Mouse (Mus musculus): Measurements from ENCODE around the gene Gm37240. TPM values are rescaled to one million over a fixed set of nuclear protein-coding genes. Genes with fewer than 3 reads are reported as not detected.

Gene Gm37240
- polyA plus RNA-seq, 1 experiment: 0.91 TPM

- no peaks in the 10 kb centered on the region for H3K27me3 ChIP-seq (ENCODE audit: control insufficient read depth, insufficient read depth, low read length, poor library complexity, severe bottlenecking)
- no peaks in the 10 kb centered on the region for H3K4me1 ChIP-seq (ENCODE audit: control insufficient read depth, insufficient read depth, low read length)
- no peaks in the 10 kb centered on the region for H3K9me3 ChIP-seq (replicated peaks; ENCODE audit: control insufficient read depth, insufficient read depth, low read length, poor library complexity, severe bottlenecking)
- no peak overlapping the region for H3K4me3 ChIP-seq (ENCODE audit: low read depth, low read length)
- H3K27ac ChIP-seq (ENCODE audit: insufficient read depth, low read length): no peak overlapping the region
- no peaks in the 10 kb centered on the region for H3K36me3 ChIP-seq (ENCODE audit: control insufficient read depth, insufficient read depth, low read length, poor library complexity, severe bottlenecking)
- no peak overlapping the region for H3K9ac ChIP-seq (ENCODE audit: low read depth, poor library complexity, severe bottlenecking)
- TF ChIP-seq POLR2A (IDR thresholded peaks at IDR 0.05; ENCODE audit: insufficient read depth, low read length) (no peak), CTCF (IDR thresholded peaks at IDR 0.05; ENCODE audit: low read depth, low read length) (no peak), EP300 (IDR thresholded peaks at IDR 0.05; ENCODE audit: insufficient read depth, low read depth, low read length) (no peak)
These were observed 1199.1 kb downstream of the Gm37240 start for GRCm38 (mm10) chr3:84688176-84688575.

DNA sequence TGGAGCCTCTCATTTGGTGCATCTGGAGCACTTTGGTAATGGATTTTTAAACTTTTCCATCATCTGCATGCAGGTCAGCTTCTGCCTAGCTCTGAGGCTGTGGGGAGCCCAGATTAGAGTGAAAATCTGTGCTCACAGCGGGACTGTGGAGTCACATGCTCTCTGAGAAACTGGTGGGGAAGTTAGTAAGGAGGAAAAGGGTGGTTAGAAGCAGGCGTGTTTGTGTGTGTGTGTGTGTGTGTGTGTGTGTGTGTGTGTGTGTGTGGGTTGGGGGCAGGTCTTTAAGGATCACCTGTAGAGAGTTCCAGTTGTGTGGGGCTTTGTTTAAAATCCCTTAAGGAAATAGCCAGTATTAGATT, 1199.9 kb downstream of the Gm37240 start:
- Histone ChIP-seq H3K36me3 (ENCODE audit: control insufficient read depth, insufficient read depth, low read length, poor library complexity, severe bottlenecking) (no peaks in the 10 kb centered on the region), H3K9ac (ENCODE audit: low read depth, poor library complexity, severe bottlenecking) (no peak overlapping the region), H3K27ac (ENCODE audit: insufficient read depth, low read length) (no peak overlapping the region), H3K27me3 (ENCODE audit: control insufficient read depth, insufficient read depth, low read length, poor library complexity, severe bottlenecking) (no peaks in the 10 kb centered on the region), H3K9me3 (replicated peaks; ENCODE audit: control insufficient read depth, insufficient read depth, low read length, poor library complexity, severe bottlenecking) (no peaks in the 10 kb centered on the region), H3K4me3 (ENCODE audit: low read depth, low read length) (no peak overlapping the region), H3K4me1 (ENCODE audit: control insufficient read depth, insufficient read depth, low read length) (no peaks in the 10 kb centered on the region)
- TF ChIP-seq CTCF (IDR thresholded peaks at IDR 0.05; ENCODE audit: low read depth, low read length) (no peak), EP300 (IDR thresholded peaks at IDR 0.05; ENCODE audit: insufficient read depth, low read depth, low read length) (no peak), POLR2A (IDR thresholded peaks at IDR 0.05; ENCODE audit: insufficient read depth, low read length) (no peak)

- Histone ChIP-seq H3K9ac (ENCODE audit: low read depth, poor library complexity, severe bottlenecking) (no peak overlapping the region), H3K27ac (ENCODE audit: insufficient read depth, low read length) (no peak overlapping the region), H3K27me3 (ENCODE audit: control insufficient read depth, insufficient read depth, low read length, poor library complexity, severe bottlenecking) (no peaks in the 10 kb centered on the region), H3K9me3 (replicated peaks; ENCODE audit: control insufficient read depth, insufficient read depth, low read length, poor library complexity, severe bottlenecking) (no peaks in the 10 kb centered on the region), H3K4me1 (ENCODE audit: control insufficient read depth, insufficient read depth, low read length) (no peaks in the 10 kb centered on the region), H3K4me3 (ENCODE audit: low read depth, low read length) (no peak overlapping the region), H3K36me3 (ENCODE audit: control insufficient read depth, insufficient read depth, low read length, poor library complexity, severe bottlenecking) (no peaks in the 10 kb centered on the region)
- TF ChIP-seq POLR2A (IDR thresholded peaks at IDR 0.05; ENCODE audit: insufficient read depth, low read length) (no peak), EP300 (IDR thresholded peaks at IDR 0.05; ENCODE audit: insufficient read depth, low read depth, low read length) (no peak), CTCF (IDR thresholded peaks at IDR 0.05; ENCODE audit: low read depth, low read length) (no peak)
These were observed 1200.4 kb downstream of the Gm37240 start for GRCm38 (mm10) chr3:84686799-84687487.

DNA sequence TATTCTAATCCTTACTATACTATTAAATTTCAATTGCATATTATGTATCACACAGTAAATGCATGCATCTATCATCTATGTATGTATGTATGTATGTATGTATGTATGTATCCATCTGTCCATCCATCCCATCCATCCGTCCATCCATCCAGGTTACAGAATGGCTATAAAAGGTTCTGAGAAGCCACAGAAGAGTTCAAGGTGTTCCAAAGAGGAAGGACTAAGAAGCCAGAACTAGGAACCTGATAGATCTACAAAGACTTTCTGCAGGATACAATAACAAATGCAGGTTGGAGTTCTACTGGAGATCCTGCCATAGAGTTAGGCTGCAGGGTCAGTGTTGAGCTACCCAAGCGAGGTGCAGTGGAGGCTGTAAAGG, 1201.0 kb downstream of the Gm37240 start:
- H3K27ac ChIP-seq (ENCODE audit: insufficient read depth, low read length): no peak overlapping the region
- no peaks in the 10 kb centered on the region for H3K4me1 ChIP-seq (ENCODE audit: control insufficient read depth, insufficient read depth, low read length)
- no peaks in the 10 kb centered on the region for H3K9me3 ChIP-seq (replicated peaks; ENCODE audit: control insufficient read depth, insufficient read depth, low read length, poor library complexity, severe bottlenecking)
- no peak overlapping the region for H3K4me3 ChIP-seq (ENCODE audit: low read depth, low read length)
- H3K9ac ChIP-seq (ENCODE audit: low read depth, poor library complexity, severe bottlenecking): no peak overlapping the region
- TF ChIP-seq POLR2A (IDR thresholded peaks at IDR 0.05; ENCODE audit: insufficient read depth, low read length) (no peak), CTCF (IDR thresholded peaks at IDR 0.05; ENCODE audit: low read depth, low read length) (no peak), EP300 (IDR thresholded peaks at IDR 0.05; ENCODE audit: insufficient read depth, low read depth, low read length) (no peak)
- no peaks in the 10 kb centered on the region for H3K27me3 ChIP-seq (ENCODE audit: control insufficient read depth, insufficient read depth, low read length, poor library complexity, severe bottlenecking)
- no peaks in the 10 kb centered on the region for H3K36me3 ChIP-seq (ENCODE audit: control insufficient read depth, insufficient read depth, low read length, poor library complexity, severe bottlenecking)

GRCm38 (mm10) chr3:84685662-84686293, 1201.5 kb downstream of the Gm37240 start:
- Histone ChIP-seq H3K9ac (ENCODE audit: low read depth, poor library complexity, severe bottlenecking) (no peak overlapping the region), H3K4me1 (ENCODE audit: control insufficient read depth, insufficient read depth, low read length) (no peaks in the 10 kb centered on the region), H3K36me3 (ENCODE audit: control insufficient read depth, insufficient read depth, low read length, poor library complexity, severe bottlenecking) (no peaks in the 10 kb centered on the region), H3K4me3 (ENCODE audit: low read depth, low read length) (no peak overlapping the region), H3K9me3 (replicated peaks; ENCODE audit: control insufficient read depth, insufficient read depth, low read length, poor library complexity, severe bottlenecking) (no peaks in the 10 kb centered on the region), H3K27me3 (ENCODE audit: control insufficient read depth, insufficient read depth, low read length, poor library complexity, severe bottlenecking) (no peaks in the 10 kb centered on the region), H3K27ac (ENCODE audit: insufficient read depth, low read length) (no peak overlapping the region)
- TF ChIP-seq CTCF (IDR thresholded peaks at IDR 0.05; ENCODE audit: low read depth, low read length): no peak
- TF ChIP-seq POLR2A (IDR thresholded peaks at IDR 0.05; ENCODE audit: insufficient read depth, low read length): no peak
- no peak for TF ChIP-seq EP300 (IDR thresholded peaks at IDR 0.05; ENCODE audit: insufficient read depth, low read depth, low read length)

- Histone ChIP-seq H3K27me3 (ENCODE audit: control insufficient read depth, insufficient read depth, low read length, poor library complexity, severe bottlenecking) (no peaks in the 10 kb centered on the region), H3K36me3 (ENCODE audit: control insufficient read depth, insufficient read depth, low read length, poor library complexity, severe bottlenecking) (no peaks in the 10 kb centered on the region), H3K4me3 (ENCODE audit: low read depth, low read length) (no peak overlapping the region), H3K27ac (ENCODE audit: insufficient read depth, low read length) (no peak overlapping the region), H3K4me1 (ENCODE audit: control insufficient read depth, insufficient read depth, low read length) (peaks cover 2% of the 10 kb centered on the region), H3K9ac (ENCODE audit: low read depth, poor library complexity, severe bottlenecking) (no peak overlapping the region), H3K9me3 (replicated peaks; ENCODE audit: control insufficient read depth, insufficient read depth, low read length, poor library complexity, severe bottlenecking) (no peaks in the 10 kb centered on the region)
- TF ChIP-seq CTCF (IDR thresholded peaks at IDR 0.05; ENCODE audit: low read depth, low read length): no peak
- no peak for TF ChIP-seq POLR2A (IDR thresholded peaks at IDR 0.05; ENCODE audit: insufficient read depth, low read length)
- no peak for TF ChIP-seq EP300 (IDR thresholded peaks at IDR 0.05; ENCODE audit: insufficient read depth, low read depth, low read length)
These were observed 1203.5 kb downstream of the Gm37240 start for GRCm38 (mm10) chr3:84683788-84684187.

Measured in ES-Bruce4 (cell line).